Mouse (Mus musculus) retina, postnatal 7 days (tissue): ENCODE measurements around the gene Zfp119b.
"Not testable (repeated sequence)": the region's sequence is repeated elsewhere in the genome, so short reads cannot be mapped to it uniquely, and the experiment has no call there.

Experiments used
- DNase-seq: peaks from one replicate; pipeline ENCODE4 v3.0.0-alpha.2; 2012; ENCODE audit warnings: low read depth, low spot score

Zfp119b gene

DNA sequence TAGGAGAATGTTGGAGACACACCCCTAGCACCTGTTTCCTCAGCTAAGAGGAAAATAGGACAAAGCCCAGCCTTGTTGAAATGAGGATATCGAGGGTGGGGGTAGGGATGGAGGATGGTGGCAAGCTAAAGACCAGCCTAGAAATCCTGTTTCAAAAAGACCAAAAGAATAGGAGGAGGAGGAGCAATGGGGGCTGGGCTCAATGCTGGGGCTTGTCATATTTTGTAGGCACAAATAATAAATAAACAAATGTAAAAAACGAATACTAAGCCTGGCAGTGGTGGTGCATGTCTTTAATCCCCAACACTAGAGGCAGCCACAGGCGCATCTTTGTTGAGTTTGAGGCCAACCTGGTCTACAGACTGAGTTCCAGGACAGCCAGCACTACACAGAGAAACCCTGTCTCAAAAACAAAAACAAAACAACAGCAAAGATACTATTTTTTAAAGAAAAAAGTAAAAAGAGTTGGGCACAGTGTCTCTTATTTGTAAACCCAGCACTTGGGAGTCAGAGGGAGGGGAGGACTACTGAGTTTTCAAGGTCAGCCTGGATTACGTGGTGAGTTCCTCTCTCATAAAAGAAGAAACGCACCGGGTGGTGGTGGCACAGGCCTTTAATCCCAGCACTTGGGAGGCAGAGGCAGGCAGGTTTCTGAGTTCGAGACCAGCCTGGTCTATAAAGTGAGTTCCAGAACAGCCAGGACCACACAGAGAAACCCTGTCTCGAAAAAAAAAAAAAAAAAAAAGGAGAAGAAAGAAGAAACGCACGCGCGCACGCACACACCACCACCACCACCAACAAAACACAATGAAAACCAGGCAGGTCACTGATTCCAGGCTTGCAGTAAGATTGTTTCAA, 8.7 kb upstream of the Zfp119b start:
- no peak for DNase-seq

DNA sequence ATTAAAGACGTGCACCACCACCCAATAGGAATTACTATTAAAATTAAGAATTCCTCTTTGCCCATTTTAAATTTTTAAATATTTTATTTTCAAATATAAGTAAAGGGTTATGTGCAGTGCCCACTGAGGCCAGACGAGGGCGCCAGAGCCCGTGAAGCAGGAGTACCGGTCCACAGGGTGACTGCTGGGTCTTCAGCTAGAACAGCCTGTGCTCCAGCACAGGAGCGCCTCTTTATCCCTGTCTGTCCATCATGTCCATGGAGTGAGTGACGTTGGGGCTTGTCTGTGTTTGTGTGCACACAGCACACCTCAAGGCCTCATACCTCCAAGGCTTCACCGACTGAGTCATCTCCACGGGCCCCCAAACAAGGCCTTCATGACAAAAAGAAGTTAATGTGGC, 7.9 kb upstream of the Zfp119b start:
- DNase-seq = no peak

DNA sequence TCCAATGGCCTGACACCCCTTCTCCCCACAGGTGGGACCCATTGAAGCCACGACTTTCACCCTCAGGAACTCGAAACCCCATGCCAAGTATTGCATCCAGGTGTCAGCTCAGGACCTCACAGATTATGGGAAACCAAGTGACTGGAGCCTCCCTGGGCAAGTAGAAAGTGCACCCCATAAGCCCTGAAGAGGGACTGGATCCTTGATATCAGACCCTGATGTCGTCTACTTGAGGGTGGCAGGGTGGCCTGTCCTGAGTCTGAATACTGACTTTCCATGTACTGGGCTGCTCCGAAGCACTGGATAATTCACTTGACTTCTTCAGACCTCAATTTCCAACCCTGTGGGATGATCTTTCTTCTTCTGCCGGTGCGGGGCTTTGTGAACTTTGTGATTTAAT, 7.3 kb upstream of the Zfp119b start:
- no peak for DNase-seq

- DNase-seq = no peak
Observed at GRCm38 (mm10) chr17:55956129-55956528, 6.8 kb upstream of the Zfp119b start.

- DNase-seq = no peak
Observed at GRCm38 (mm10) chr17:55954229-55954628, 4.9 kb upstream of the Zfp119b start.

DNA sequence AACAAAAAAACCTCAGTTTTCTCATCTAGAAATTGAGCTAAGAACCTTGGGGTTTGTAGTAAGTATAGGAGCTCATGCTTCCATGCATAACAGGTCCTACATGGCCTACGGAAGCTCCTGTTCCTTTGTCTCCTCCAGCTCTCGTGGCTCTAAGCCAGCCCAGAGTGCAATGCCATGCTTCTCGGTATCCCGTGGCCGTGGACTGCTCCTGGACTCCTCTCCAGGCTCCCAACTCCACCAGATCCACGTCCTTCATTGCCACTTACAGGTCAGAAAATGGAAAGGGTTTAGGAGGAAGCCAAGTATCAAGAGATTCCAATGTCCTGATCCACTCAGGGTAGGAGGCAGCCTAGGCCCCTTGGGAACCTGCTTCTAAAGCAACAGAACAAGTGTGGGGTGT, 4.5 kb upstream of the Zfp119b start:
- no peak for DNase-seq

DNA sequence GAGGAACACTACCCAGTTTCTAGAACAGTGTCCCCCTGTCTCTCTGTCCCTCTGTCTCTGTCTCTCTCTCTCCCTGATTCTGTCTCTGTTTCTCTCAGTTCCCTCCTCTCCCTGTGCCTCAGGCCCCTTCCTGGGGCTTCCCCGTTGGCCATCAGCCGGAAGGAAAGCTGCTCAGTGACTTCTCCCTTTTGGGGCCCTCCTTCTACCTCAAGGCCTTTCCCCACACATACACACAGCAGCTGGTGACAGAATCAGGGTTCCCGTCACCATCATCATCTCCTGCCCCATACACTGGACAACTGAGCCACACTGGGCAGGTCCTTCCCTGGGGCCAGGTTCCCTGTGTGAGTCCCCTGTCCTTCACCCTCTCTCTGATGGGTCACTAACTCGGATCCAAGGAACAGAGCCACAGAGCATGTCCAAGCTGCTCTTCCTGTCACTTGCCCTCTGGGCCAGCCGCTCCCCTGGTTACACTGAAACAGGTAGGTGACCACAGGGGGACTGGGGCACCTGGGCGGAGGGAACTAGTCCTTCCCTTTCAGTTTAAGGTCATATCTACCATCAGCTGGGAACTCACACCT, 3.2 kb upstream of the Zfp119b start, which contains the start of gene Ebi3:
Ebi3 (plus strand) TSS at position 194 of the 581 bp plus-strand sequence.
- DNase-seq = no peak

DNA sequence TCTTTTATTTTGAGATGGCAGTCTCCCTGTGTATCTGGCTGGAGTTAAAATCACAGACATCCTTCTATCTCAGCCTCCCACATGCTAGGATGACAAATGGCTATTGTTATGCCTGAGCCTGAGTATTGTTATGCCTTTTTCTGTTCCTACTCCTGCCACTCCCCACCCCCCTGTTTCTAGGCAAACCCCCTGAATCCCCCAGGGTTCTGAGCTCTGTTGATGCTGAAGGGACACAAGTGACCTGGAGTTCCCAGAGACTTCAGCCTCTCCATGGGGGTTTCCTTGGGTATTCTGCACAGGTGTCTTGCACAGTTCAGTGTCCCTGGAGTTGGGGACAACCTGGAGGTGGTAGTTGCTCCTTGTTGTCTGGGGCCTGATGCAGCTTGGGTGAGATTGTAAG, 2.7 kb upstream of the Zfp119b start:
- no peak for DNase-seq

DNA sequence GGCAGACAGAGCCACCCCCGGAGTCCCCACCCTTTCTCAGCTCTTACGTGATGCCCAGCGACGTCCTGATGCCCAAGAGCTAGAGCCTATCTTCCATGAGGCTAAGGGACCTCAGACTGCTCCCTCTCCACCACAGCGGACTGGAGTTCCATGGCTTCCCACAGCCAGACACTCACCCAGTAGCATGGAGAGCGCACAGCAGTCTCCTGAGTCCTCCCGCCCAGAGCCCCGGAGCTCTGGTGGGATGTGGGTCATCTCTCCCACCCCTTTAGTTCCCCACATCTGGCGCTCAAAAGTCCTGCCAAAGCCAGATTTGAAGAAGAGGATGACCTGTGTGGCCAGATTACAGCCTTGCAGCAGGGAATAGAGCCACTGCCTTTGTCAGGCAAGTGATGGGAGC, 1.3 kb upstream of the Zfp119b start:
- DNase-seq = no peak

- DNase-seq = no peak
Observed at GRCm38 (mm10) chr17:55948647-55949046, 653 bp downstream of the Zfp119b start.

GRCm38 (mm10) chr17:55945696-55946095, 3.6 kb downstream of the Zfp119b start:
- no peak for DNase-seq

DNA sequence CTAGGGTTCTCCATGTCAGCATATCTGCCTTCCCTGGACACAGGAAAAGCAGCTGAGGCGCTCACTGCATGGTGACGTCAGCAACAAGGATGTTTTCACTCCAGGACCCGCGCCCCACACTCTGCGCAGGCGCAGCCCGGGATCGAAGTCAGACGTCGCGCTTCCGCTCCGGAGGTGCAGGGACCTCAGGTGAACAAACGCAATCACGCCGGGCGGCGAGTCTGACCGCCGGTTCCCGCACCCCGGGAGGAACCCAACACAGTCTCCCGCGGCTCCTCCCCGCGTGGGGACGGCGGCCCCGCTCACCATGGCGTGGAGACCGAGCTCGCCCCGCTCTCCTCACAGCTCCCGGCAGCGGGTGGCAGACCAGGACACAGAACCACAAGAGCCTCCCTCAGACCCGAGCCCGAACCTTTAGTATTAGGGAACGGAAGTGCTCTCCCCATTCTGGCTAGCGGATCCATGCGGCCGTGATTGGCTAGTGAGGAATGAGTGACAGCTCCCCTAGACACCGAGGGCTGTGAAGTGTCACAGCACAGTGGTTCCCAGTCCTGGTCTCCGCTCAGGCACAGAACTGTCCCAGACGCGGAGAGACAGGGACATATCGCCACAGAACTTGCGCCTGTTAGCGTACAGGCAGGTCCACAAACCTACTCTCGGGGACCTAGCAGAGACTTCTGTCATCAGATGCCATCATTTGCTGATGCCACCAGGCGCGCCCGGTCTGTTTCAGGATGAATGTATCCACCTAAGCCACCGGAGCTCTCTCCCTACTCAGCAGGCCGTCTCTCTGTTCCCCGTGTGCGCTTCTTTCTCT, 4.2 kb downstream of the Zfp119b start:
- not testable (repeated sequence) for DNase-seq

- not testable (repeated sequence) for DNase-seq
Observed at GRCm38 (mm10) chr17:55944387-55944865, 4.9 kb downstream of the Zfp119b start.

DNA sequence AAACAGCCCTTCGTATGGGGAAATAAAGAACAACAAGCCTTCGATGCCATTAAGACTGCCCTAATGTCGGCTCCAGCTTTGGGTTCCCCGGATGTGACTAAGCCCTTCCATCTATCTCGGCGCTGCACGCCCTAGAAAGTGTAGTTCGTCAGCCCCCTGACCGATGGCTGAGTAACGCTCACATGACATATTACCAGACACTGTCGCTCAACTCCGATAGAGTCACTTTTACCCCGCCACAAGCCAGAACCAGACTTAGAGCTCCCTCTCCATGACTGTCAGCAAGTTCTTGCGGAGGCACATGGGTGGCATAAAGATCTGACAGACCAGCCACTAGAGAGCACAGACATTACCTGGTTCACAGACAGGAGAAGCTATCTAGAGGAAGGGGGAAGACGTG, 16.1 kb downstream of the Zfp119b start:
- DNase-seq = no peak

DNA sequence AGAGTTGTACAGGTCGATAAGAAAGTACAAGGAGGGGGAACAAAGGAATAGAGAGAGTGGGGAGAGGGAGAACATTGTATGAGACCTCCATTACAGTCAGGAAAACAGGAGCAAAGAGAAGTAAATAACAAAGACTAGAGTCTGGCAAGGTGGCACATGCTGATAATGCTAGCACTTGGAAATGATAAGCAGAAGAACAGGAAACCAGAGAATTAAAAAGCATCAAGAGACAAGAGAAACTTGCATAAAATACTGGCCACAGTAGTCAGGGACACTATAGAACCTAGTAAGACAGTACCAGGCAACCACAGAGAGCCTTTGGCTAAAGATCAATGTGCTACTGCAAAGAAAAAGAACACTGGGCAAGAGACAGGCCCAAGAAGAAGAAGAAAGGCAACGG, 16.7 kb downstream of the Zfp119b start:
- no peak for DNase-seq

DNA sequence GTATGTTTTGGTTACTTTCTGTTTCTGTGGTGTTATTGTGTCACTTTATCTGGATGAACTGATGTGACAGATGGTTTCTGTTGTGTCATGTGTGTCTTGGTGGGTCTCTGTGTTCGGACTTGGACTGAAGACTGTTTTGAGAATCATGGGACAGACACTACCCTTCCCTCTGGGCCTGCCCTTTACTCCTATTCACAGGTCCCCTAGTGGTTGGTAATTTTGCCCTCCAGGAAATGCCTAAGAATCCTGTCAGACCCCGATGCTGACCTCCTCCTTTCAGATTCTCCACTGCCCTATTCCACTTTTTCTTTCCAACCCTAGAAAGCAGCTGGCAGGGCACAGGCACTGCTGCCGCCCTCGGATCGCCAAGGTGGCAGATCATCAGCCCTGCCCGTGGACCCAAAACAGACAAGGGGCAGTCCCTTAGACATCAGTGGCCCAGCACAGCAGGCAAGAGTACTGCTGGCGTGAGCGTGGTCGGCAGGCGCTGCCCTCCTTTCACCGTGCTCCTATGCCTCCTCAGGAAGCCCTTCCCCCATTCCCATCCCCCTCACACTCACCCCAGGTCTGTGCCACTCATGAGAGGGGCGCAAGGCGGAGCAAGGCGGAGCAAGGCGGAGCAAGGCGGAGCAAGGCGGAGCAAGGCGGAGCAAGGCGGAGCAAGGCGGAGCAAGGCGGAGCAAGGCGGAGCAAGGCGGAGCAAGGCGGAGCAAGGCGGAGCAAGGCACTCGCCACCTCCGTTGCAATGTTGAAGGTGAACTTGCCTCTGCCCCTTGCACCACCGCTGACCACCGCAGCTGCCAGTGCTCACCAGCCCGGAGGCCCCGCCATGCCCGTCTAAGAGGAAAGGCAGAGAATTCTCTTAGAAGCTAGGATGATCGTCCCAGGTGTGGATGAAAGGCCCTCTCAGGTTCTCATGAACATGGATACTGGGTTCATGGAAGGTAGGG, 17.5 kb downstream of the Zfp119b start:
- no peak for DNase-seq

GRCm38 (mm10) chr17:55906669-55907068, 42.6 kb downstream of the Zfp119b start:
- DNase-seq = no peak

DNA sequence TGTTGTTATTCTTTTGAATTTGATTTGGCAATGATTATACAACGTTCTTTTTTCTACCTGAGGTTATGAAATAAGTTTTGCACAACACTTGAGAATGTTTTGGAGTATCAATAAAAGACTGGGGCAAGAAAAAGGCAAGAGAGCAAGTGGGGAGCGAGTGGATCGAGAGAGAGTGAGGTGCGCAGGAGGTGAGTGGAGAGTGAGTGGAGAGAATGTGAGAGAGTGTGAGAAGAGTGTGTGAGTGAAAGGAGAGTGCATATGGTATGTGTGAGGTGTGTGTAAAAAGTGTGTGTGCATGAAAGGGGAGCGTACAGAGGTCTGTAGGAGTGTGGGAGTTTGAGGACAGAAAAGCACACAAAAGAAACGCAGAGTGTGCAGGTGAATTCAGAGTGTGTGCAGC, 45.2 kb downstream of the Zfp119b start:
- DNase-seq = no peak

- no peak for DNase-seq
Observed at GRCm38 (mm10) chr17:55903687-55904086, 45.6 kb downstream of the Zfp119b start.

GRCm38 (mm10) chr17:55903087-55903486, 46.2 kb downstream of the Zfp119b start:
- no peak for DNase-seq

DNA sequence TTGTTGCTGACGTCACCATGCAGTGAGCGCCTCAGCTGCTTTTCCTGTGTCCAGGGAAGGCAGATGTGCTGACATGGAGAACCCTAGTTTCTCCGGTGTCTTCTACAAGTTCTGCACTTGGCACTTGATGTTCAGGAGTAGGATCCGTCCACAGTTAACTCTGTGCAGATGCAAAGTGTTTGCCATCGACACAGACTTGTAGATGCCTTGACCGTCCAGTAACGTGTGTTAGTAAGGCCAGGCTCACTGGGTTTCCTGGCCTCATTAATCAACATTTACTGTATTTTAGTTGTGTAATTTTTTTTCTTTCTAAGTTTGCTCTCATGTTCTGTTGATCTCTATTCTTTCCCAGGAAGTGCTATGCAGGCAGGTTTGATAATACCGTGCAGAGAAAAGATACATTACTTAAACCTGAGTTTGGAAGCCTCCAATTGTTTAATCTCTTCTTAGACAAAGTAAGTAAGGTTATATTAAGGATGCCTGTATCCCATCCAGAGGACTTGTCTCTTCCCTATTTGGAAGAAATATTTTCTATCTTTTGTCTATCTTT, 56.8 kb downstream of the Zfp119b start:
- DNase-seq = not testable (repeated sequence)
